In genomic region chr5:123142161-123143157, GRCm38 (mm10) we compare ENCODE assay signal across 8 mouse cellular contexts. TPM values are rescaled to one million over a fixed set of nuclear protein-coding genes. Genes with fewer than 3 reads are reported as not detected.
DNase-seq lines count a peak whose midpoint lies in the region; ATAC-seq and TF ChIP-seq lines count a peak whose summit lies in the region.

Gene Setd1b (plus strand): TSS chr5:123142193.

- no peaks in the 10 kb centered on the region for H3K27me3 ChIP-seq in G1E (ENCODE audit: insufficient read depth, low read length)
- no peaks in the 10 kb centered on the region for H3K27me3 ChIP-seq in liver, embryonic 15.5 days

- H3K36me3 ChIP-seq in G1E (replicated peaks): peaks cover 47% of the 10 kb centered on the region
- peaks cover 30% of the 10 kb centered on the region for H3K36me3 ChIP-seq in liver, embryonic 15.5 days (replicated peaks)

- DNase-seq in A20 (ENCODE audit: low read depth, low spot score) (peak; percentile 69), G1E (ENCODE audit: low spot score) (no peak)
- DNase-seq in embryo, embryonic 10 days (ENCODE audit: low spot score): peak; percentile 80
- no peak for DNase-seq in heart, adult 8-10 months (ENCODE audit: low spot score)
- DNase-seq in kidney, adult 9 months: peak; percentile 78
- no peak for DNase-seq in testis, postnatal 14 days (ENCODE audit: low spot score)

- no peaks in the 10 kb centered on the region for H3K9me3 ChIP-seq in G1E (replicated peaks)
- no peaks in the 10 kb centered on the region for H3K9me3 ChIP-seq in liver, embryonic 15.5 days (replicated peaks)

- peak within 1 kb of the TSS; percentile 80 for H3K4me3 ChIP-seq in G1E (ENCODE audit: low read depth, low read length)
- H3K4me3 ChIP-seq in liver, embryonic 15.5 days (replicated peaks): peak within 1 kb of the TSS; percentile 95
- H3K4me3 ChIP-seq in olfactory bulb, adult 2 months (ENCODE audit: insufficient read depth, low read depth, low read length): peak within 1 kb of the TSS; percentile 94

- under 1% methylated on average over 72 of the region's 103 CpGs for WGBS in liver, embryonic 15.5 days (ENCODE audit: insufficient replicate concordance)
- WGBS in olfactory bulb, adult 2 months: under 1% methylated on average over 92 of the region's 103 CpGs

- peak within 1 kb of the TSS; percentile 99 for H3K4me2 ChIP-seq in liver, embryonic 15.5 days

- peak within 1 kb of the TSS; percentile 99 for H3K27ac ChIP-seq in liver, embryonic 15.5 days (replicated peaks)
- H3K27ac ChIP-seq in olfactory bulb, adult 2 months (ENCODE audit: insufficient read depth, low read depth, low read length): peak within 1 kb of the TSS; percentile 94

- peak within 1 kb of the TSS; percentile 98 for H3K9ac ChIP-seq in liver, embryonic 15.5 days

- no peak; the same call in 1 of the 2 replicates for TF ChIP-seq POLR2A in olfactory bulb, adult 2 months (IDR thresholded peaks at IDR 0.05; ENCODE audit: insufficient read depth, low read depth, low read length)

- ATAC-seq in G1E (ENCODE audit: extremely low read depth, insufficient number of reproducible peaks, low FRiP score, poor library complexity, severe bottlenecking): no peak
- ATAC-seq in liver, embryonic 15.5 days (ENCODE audit: insufficient read depth): peak; percentile 37

- no peak for TF ChIP-seq CTCF in G1E (IDR thresholded peaks at IDR 0.05; ENCODE audit: low read depth, low read length)
- TF ChIP-seq CTCF in olfactory bulb, adult 2 months (IDR thresholded peaks at IDR 0.05; ENCODE audit: insufficient read depth, low read depth, low read length): no peak

- H3K4me1 ChIP-seq in G1E (ENCODE audit: insufficient read depth, low read depth, low read length): peaks cover 65% of the 10 kb centered on the region
- peaks cover 69% of the 10 kb centered on the region for H3K4me1 ChIP-seq in liver, embryonic 15.5 days (replicated peaks)
- H3K4me1 ChIP-seq in olfactory bulb, adult 2 months (ENCODE audit: control insufficient read depth, insufficient read depth, low read length): peaks cover 35% of the 10 kb centered on the region

RNA-seq across cellular contexts. Expression of gene Setd1b, which starts in this region (rescaled TPM):
- total RNA-seq in G1E (2014; fragmentation: Nextera tagmentation): 76.5 and 76.7 TPM in 2 replicates
- total RNA-seq in G1E (2017): 2.1 and 2.3 TPM in 2 replicates
- polyA plus RNA-seq in G1E (2012): 89.4 and 90.6 TPM in 2 replicates
- total RNA-seq in heart, adult 8-10 months (2022): 10 to 100 TPM; 14.3 to 21.5 (median 18.2) TPM
- polyA plus RNA-seq in liver, embryonic 15.5 days (2015; fragmentation: Nextera tagmentation; extraction: Ambion mirVana): 3.9 and 4.2 TPM in 2 replicates
- not detected in 2 replicates for polyA plus RNA-seq in olfactory bulb, adult 2 months (2012; ENCODE audit: insufficient read depth, insufficient read length, low replicate concordance, missing spikeins)

Comparison
In these comparisons a context has a peak if more than half of its experiments do, and no peak if none do; other contexts are left out.
1. DNase-seq: peak in A20 (single experiment), embryo, embryonic 10 days (single experiment) and kidney, adult 9 months (single experiment); none in G1E (single experiment), heart, adult 8-10 months (single experiment) and testis, postnatal 14 days (single experiment).
2. Peak in every context shown above with its lines, with median percentiles within 50 percentile points of each other: H3K4me3 ChIP-seq.